Comparison of ENCODE assay signal across 8 mouse cellular contexts in genomic region chr19:4101466-4101865, GRCm38 (mm10). TPM values are rescaled to one million over a fixed set of nuclear protein-coding genes. Genes with fewer than 3 reads are reported as not detected.
DNase-seq lines count a peak whose midpoint lies in the region; ATAC-seq and TF ChIP-seq lines count a peak whose summit lies in the region.
"Had no signal": no experiment of that assay in that cellular context is flagged by ENCODE, and none has a peak within 500 bp of the region (broad histone marks: within the 10 kb centered on the region; RNA-seq: fewer than 3 reads in every experiment).

No protein-coding gene starts in this region.

- H3K9ac ChIP-seq in forebrain, embryonic 11.5 days (ENCODE audit: low read length) = peak overlapping the region; percentile 64
- no peak overlapping the region for H3K9ac ChIP-seq in intestine, postnatal 0 days (ENCODE audit: low read depth, low read length)
- peak overlapping the region; percentile 75 for H3K9ac ChIP-seq in neural tube, embryonic 15.5 days (replicated peaks)

- H3K27ac ChIP-seq in left cerebral cortex, adult 2 months = peak overlapping the region; percentile 86
- no peak overlapping the region for H3K27ac ChIP-seq in forebrain, embryonic 11.5 days (ENCODE audit: low read depth, low read length)
- H3K27ac ChIP-seq in intestine, postnatal 0 days (ENCODE audit: low read depth, low read length) = no peak overlapping the region
- peak overlapping the region; percentile 72 for H3K27ac ChIP-seq in neural tube, embryonic 15.5 days (replicated peaks)

- H3K27me3 ChIP-seq in forebrain, embryonic 11.5 days (ENCODE audit: control insufficient read depth, insufficient read depth, low read length) = peaks cover 9% of the 10 kb centered on the region; the same call in 1 of the 2 replicates
- no peaks in the 10 kb centered on the region for H3K27me3 ChIP-seq in intestine, postnatal 0 days (replicated peaks; ENCODE audit: control insufficient read depth, insufficient read depth, low read length)
- H3K27me3 ChIP-seq in neural tube, embryonic 15.5 days (replicated peaks) = no peaks in the 10 kb centered on the region

- no peak; the same call in 1 of the 2 replicates for TF ChIP-seq CTCF in left cerebral cortex, adult 2 months (IDR thresholded peaks at IDR 0.05)
- no peak for TF ChIP-seq CTCF in intestine, postnatal 0 days (IDR thresholded peaks at IDR 0.05; ENCODE audit: low read depth)

- no peaks in the 10 kb centered on the region for H3K36me3 ChIP-seq in forebrain, embryonic 11.5 days (ENCODE audit: control insufficient read depth, insufficient read depth, low read length)
- peaks cover 21% of the 10 kb centered on the region for H3K36me3 ChIP-seq in intestine, postnatal 0 days (ENCODE audit: control insufficient read depth, insufficient read depth)
- peaks cover 24% of the 10 kb centered on the region for H3K36me3 ChIP-seq in neural tube, embryonic 15.5 days

- 48% methylated on average over 6 of the region's 6 CpGs for WGBS in forebrain, embryonic 11.5 days
- 86% methylated on average over 6 of the region's 6 CpGs for WGBS in intestine, postnatal 0 days
- 65% methylated on average over 6 of the region's 6 CpGs for WGBS in neural tube, embryonic 15.5 days

- H3K4me2 ChIP-seq in forebrain, embryonic 11.5 days (ENCODE audit: low read depth, low read length, severe bottlenecking) = peak overlapping the region; percentile 95
- peak overlapping the region; percentile 93; the same call in 1 of the 2 replicates for H3K4me2 ChIP-seq in intestine, postnatal 0 days (replicated peaks; ENCODE audit: low read depth)
- H3K4me2 ChIP-seq in neural tube, embryonic 15.5 days = peak overlapping the region; percentile 84

- intact Hi-C loops in left cerebral cortex, adult 2 months (cut with DNase I) = loop anchor here (5.0 kb wide), 1 partner anchor 206 kb away; the partner anchor contains the start of gene Grk2

- peaks cover 24% of the 10 kb centered on the region for H3K4me1 ChIP-seq in forebrain, embryonic 11.5 days (replicated peaks; ENCODE audit: control insufficient read depth, insufficient read depth, low read length)
- H3K4me1 ChIP-seq in intestine, postnatal 0 days (replicated peaks; ENCODE audit: control insufficient read depth, insufficient read depth, low read length) = peaks cover 2% of the 10 kb centered on the region; the same call in 1 of the 2 replicates
- H3K4me1 ChIP-seq in neural tube, embryonic 15.5 days = peaks cover 63% of the 10 kb centered on the region

- H3K9me3 ChIP-seq in forebrain, embryonic 11.5 days (ENCODE audit: control insufficient read depth, low read length) = no peaks in the 10 kb centered on the region
- no peaks in the 10 kb centered on the region for H3K9me3 ChIP-seq in intestine, postnatal 0 days (ENCODE audit: control insufficient read depth)
- no peaks in the 10 kb centered on the region for H3K9me3 ChIP-seq in neural tube, embryonic 15.5 days (replicated peaks)

- no peak for ATAC-seq in forebrain, embryonic 11.5 days (replicated peaks; ENCODE audit: low FRiP score)
- no peak for ATAC-seq in intestine, postnatal 0 days
- ATAC-seq in neural tube, embryonic 15.5 days (ENCODE audit: low FRiP score) = no peak
- no peak for ATAC-seq in inflammation-experienced regulatory T-cells, adult 6 months

- peak overlapping the region; percentile 72 for H3K4me3 ChIP-seq in left cerebral cortex, adult 2 months
- peak overlapping the region; percentile 45 for H3K4me3 ChIP-seq in forebrain, embryonic 11.5 days (ENCODE audit: low read depth, low read length)
- H3K4me3 ChIP-seq in intestine, postnatal 0 days (ENCODE audit: low read depth, low read length) = no peak overlapping the region
- H3K4me3 ChIP-seq in neural tube, embryonic 15.5 days (replicated peaks) = peak overlapping the region; percentile 66

- no peak for DNase-seq in left cerebral cortex, adult 2 months (ENCODE audit: extremely low spot score in 1 of 2, low spot score in 2 of 2)
- no peak for DNase-seq in left cerebral cortex, adult 9 months (ENCODE audit: low spot score in 2 of 2)
- no peak for DNase-seq in forebrain, embryonic 11.5 days (ENCODE audit: low spot score)
- no peak for DNase-seq in thymus, postnatal 36 days

RNA-seq across cellular contexts. Expression of gene Pitpnm1, which starts 1.7 kb away (rescaled TPM):
- total RNA-seq in left cerebral cortex, adult 2 months (2021) = 100 to 1,000 TPM; 217 to 229 TPM
- polyA plus RNA-seq in forebrain, embryonic 11.5 days (2014; fragmentation: Nextera tagmentation; extraction: Ambion mirVana) = 13.9 and 18.0 TPM in 2 replicates
- polyA plus RNA-seq in intestine, postnatal 0 days (2015; fragmentation: Nextera tagmentation; extraction: Ambion mirVana) = 13.7 and 16.3 TPM in 2 replicates
- 72.1 and 80.9 TPM in 2 replicates for polyA plus RNA-seq in neural tube, embryonic 15.5 days (2015; fragmentation: Nextera tagmentation; extraction: Ambion mirVana)
- polyA plus RNA-seq in inflammation-experienced regulatory T-cells, adult 6 months (2017; shearing (Covaris generic)) = 100 to 1,000 TPM in 1 of 3 experiments, 10 to 100 TPM in 2; 80.6 to 147 (median 88.8) TPM

RNA-seq across cellular contexts. Expression of gene Cdk2ap2, which starts 4.5 kb away (rescaled TPM):
- total RNA-seq in left cerebral cortex, adult 2 months (2021) = 10 to 100 TPM; 28.4 to 32.5 TPM
- polyA plus RNA-seq in forebrain, embryonic 11.5 days (2014; fragmentation: Nextera tagmentation; extraction: Ambion mirVana) = 73.6 and 83.9 TPM in 2 replicates
- polyA plus RNA-seq in intestine, postnatal 0 days (2015; fragmentation: Nextera tagmentation; extraction: Ambion mirVana) = 97.1 and 108 TPM in 2 replicates
- 88.7 and 99.0 TPM in 2 replicates for polyA plus RNA-seq in neural tube, embryonic 15.5 days (2015; fragmentation: Nextera tagmentation; extraction: Ambion mirVana)
- polyA plus RNA-seq in inflammation-experienced regulatory T-cells, adult 6 months (2017; shearing (Covaris generic)) = 100 to 1,000 TPM; 329 to 406 (median 406) TPM

RNA-seq across cellular contexts. Expression of gene Cabp2, which starts 20.1 kb away (rescaled TPM):
- not detected for total RNA-seq in left cerebral cortex, adult 2 months (2021)
- not detected in 2 replicates for polyA plus RNA-seq in forebrain, embryonic 11.5 days (2014; fragmentation: Nextera tagmentation; extraction: Ambion mirVana)
- not detected in 2 replicates for polyA plus RNA-seq in intestine, postnatal 0 days (2015; fragmentation: Nextera tagmentation; extraction: Ambion mirVana)
- polyA plus RNA-seq in neural tube, embryonic 15.5 days (2015; fragmentation: Nextera tagmentation; extraction: Ambion mirVana) = not detected in 2 replicates
- not detected for polyA plus RNA-seq in inflammation-experienced regulatory T-cells, adult 6 months (2017; shearing (Covaris generic))
- total RNA-seq: left cerebral cortex, postnatal 10 days had no signal

RNA-seq across cellular contexts. Expression of gene Aip, which starts 24.2 kb away (rescaled TPM):
- 100 to 1,000 TPM; 118 to 125 TPM for total RNA-seq in left cerebral cortex, adult 2 months (2021)
- 52.3 and 59.0 TPM in 2 replicates for polyA plus RNA-seq in forebrain, embryonic 11.5 days (2014; fragmentation: Nextera tagmentation; extraction: Ambion mirVana)
- 42.0 and 42.3 TPM in 2 replicates for polyA plus RNA-seq in intestine, postnatal 0 days (2015; fragmentation: Nextera tagmentation; extraction: Ambion mirVana)
- polyA plus RNA-seq in neural tube, embryonic 15.5 days (2015; fragmentation: Nextera tagmentation; extraction: Ambion mirVana) = 105 and 111 TPM in 2 replicates
- polyA plus RNA-seq in inflammation-experienced regulatory T-cells, adult 6 months (2017; shearing (Covaris generic)) = 100 to 1,000 TPM; 171 to 228 (median 197) TPM

RNA-seq across cellular contexts. Expression of gene Gpr152, which starts 38.1 kb away (rescaled TPM):
- total RNA-seq in left cerebral cortex, adult 2 months (2021) = not detected
- not detected in 2 replicates for polyA plus RNA-seq in forebrain, embryonic 11.5 days (2014; fragmentation: Nextera tagmentation; extraction: Ambion mirVana)
- polyA plus RNA-seq in intestine, postnatal 0 days (2015; fragmentation: Nextera tagmentation; extraction: Ambion mirVana) = not detected in 2 replicates
- polyA plus RNA-seq in neural tube, embryonic 15.5 days (2015; fragmentation: Nextera tagmentation; extraction: Ambion mirVana) = not detected in 2 replicates
- polyA plus RNA-seq in inflammation-experienced regulatory T-cells, adult 6 months (2017; shearing (Covaris generic)) = under 1 TPM in 1 of 3 experiments, not detected in 2; 0.22 TPM
- total RNA-seq: left cerebral cortex, postnatal 10 days had no signal

Comparison
In these comparisons a context has a peak if more than half of its experiments do, and no peak if none do; other contexts are left out.
1. H3K27ac ChIP-seq: peak in left cerebral cortex, adult 2 months (single experiment) and neural tube, embryonic 15.5 days (single experiment); none in forebrain, embryonic 11.5 days (single experiment) and intestine, postnatal 0 days (single experiment).
2. Peak in every context shown above with its lines, with median percentiles within 50 percentile points of each other: H3K4me2 ChIP-seq.